Mouse (Mus musculus): ENCODE data around the gene Myh15.

DNA sequence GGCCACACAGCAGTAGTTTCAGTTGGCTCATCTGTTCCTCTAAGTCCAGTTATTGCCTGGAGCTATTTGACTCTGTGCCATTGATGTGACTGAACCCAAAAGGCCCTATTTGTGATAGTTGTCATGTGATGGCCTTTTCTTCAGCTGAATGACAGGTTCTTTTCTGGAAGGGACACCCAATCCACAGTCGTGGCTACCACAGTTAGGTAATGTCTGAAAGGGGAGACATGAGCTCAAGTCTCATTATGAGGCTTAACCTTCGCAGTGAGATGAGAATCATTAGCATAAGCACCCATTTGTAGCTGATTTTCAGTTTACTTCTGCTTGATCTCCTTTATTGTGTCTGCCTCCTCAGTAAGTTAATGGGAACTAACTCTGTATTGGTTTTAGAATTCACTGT lies 136.2 kb downstream of the Myh15 start:
- no peak for TF ChIP-seq TCF12 (IDR thresholded peaks at IDR 0.05; ENCODE audit: low read depth, low read length)
- TF ChIP-seq CTCF (conservative IDR thresholded peaks at IDR 0.05 in 1 of 2, IDR thresholded peaks at IDR 0.05 in 1 of 2; ENCODE audit: low read depth in 2 of 2, low read length in 2 of 2), result no peak
- TF ChIP-seq E2F4 (IDR thresholded peaks at IDR 0.05; ENCODE audit: insufficient replicate concordance, low read depth, low read length), result no peak
- no peak for TF ChIP-seq ETS1 (conservative IDR thresholded peaks at IDR 0.05; ENCODE audit: low read depth, low read length)
- no peak for TF ChIP-seq KAT2A (IDR thresholded peaks at IDR 0.05; ENCODE audit: insufficient replicate concordance, low read length)
- no peak for TF ChIP-seq POLR2A (IDR thresholded peaks at IDR 0.05; ENCODE audit: low read depth, low read length)
- TF ChIP-seq RAD21 (IDR thresholded peaks at IDR 0.05; ENCODE audit: low read depth, low read length), result no peak
- no peak for TF ChIP-seq NRF1 (IDR thresholded peaks at IDR 0.05; ENCODE audit: low read depth, low read length)
- no peak for TF ChIP-seq ELF1 (IDR thresholded peaks at IDR 0.05; ENCODE audit: low read depth, low read length)
- no peak for TF ChIP-seq MAX (IDR thresholded peaks at IDR 0.05; ENCODE audit: low read length)
- no peak for TF ChIP-seq CHD2 (IDR thresholded peaks at IDR 0.05; ENCODE audit: low read length)
